Mouse (Mus musculus) heart, embryonic 14.5 days (tissue): ENCODE data around the gene Fcgr1. TPM values are rescaled to one million over a fixed set of nuclear protein-coding genes. Genes with fewer than 3 reads are reported as not detected.
"Not testable (repeated sequence)": the region's sequence is repeated elsewhere in the genome, so short reads cannot be mapped to it uniquely, and the experiment has no call there.

ENCODE experiments used
- ATAC-seq: fragments of 200-750 bp; cut with Nextera tagmentation; 2 replicates; pipeline ENCODE4 v1.8.0; 2017; ENCODE audit warnings: low read depth, moderate TSS enrichment; ENCODE audit not compliant: insufficient number of reproducible peaks, insufficient read depth, low FRiP score
- H3K27ac ChIP-seq, 2 experiments: fragments of 200-500 bp in 1 of 2; fragments of 300-500 bp in 1 of 2; sonication (generic) in 1 of 2; replicated peaks in 1 of 2; 2 replicates each; pipeline ENCODE4 v1.5.1; 2012 to 2014; ENCODE audit warnings: low read depth in 2 of 2, low read length in 2 of 2, control low read depth in 1 of 2, mild to moderate bottlenecking in 1 of 2, mixed read lengths in 1 of 2; ENCODE audit not compliant: control insufficient read depth in 1 of 2, insufficient read depth in 1 of 2
- H3K27me3 ChIP-seq: fragments of 300-500 bp; sonication (generic); 2 replicates; pipeline ENCODE4 v1.6.1; 2014; ENCODE audit warnings: mild to moderate bottlenecking, low read length, control low read depth; ENCODE audit not compliant: control insufficient read depth, insufficient read depth
- H3K36me3 ChIP-seq: fragments of 300-500 bp; sonication (generic); 2 replicates; pipeline ENCODE4 v1.6.1; 2014; ENCODE audit warnings: mild to moderate bottlenecking, control low read depth, low read length, mixed read lengths; ENCODE audit not compliant: control insufficient read depth, insufficient read depth
- H3K4me1 ChIP-seq, 2 experiments: fragments of 200-500 bp in 1 of 2; fragments of 300-500 bp in 1 of 2; sonication (generic) in 1 of 2; 2 replicates each; pipeline ENCODE4 v1.6.1; 2012 to 2014; ENCODE audit warnings: low read length in 2 of 2, control low read depth in 1 of 2, mixed read lengths in 1 of 2; ENCODE audit not compliant: control insufficient read depth in 2 of 2, insufficient read depth in 2 of 2
- H3K4me2 ChIP-seq: fragments of 300-500 bp; sonication (generic); 2 replicates; pipeline ENCODE4 v1.6.1; 2014; ENCODE audit warnings: mild to moderate bottlenecking, low read length
- H3K4me3 ChIP-seq, 2 experiments: fragments of 200-500 bp in 1 of 2; fragments of 300-500 bp in 1 of 2; sonication (generic) in 1 of 2; 2 replicates each; pipeline ENCODE4 v1.5.1; 2012 to 2014; ENCODE audit warnings: low read length in 2 of 2, mild to moderate bottlenecking in 2 of 2, control low read depth in 1 of 2, low read depth in 1 of 2, moderate library complexity in 1 of 2; ENCODE audit not compliant: control insufficient read depth in 1 of 2, insufficient read depth in 1 of 2
- H3K9ac ChIP-seq: fragments of 300-500 bp; sonication (generic); 2 replicates; pipeline ENCODE4 v1.6.1; 2014; ENCODE audit warnings: mild to moderate bottlenecking, low read length
- H3K9me3 ChIP-seq: fragments of 300-500 bp; sonication (generic); 2 replicates; pipeline ENCODE4 v1.6.1; 2016; ENCODE audit warnings: low read length, control low read depth; ENCODE audit not compliant: control insufficient read depth
- WGBS: fragments of 180-500 bp; shearing (Covaris S2); extraction: QIAGEN DNeasy Blood & Tissue Kit; methylation state at CpG from one replicate; pipeline ENCODE4 v1.1.7; 2014; 5-methylcytosine and 5-hydroxymethylcytosine counted together
- polyA plus RNA-seq: library from polyadenylated mRNA; unstranded; fragments of >200 nt; fragmentation: Nextera tagmentation; extraction: Ambion mirVana; gene quantifications from 2 replicates; pipeline ENCODE4 v1.2.1, GENCODE M21; 2014

Gene Fcgr1
- polyA plus RNA-seq, 1 experiment from 2014 or later: 2.1 TPM

- H3K4me3 ChIP-seq, H3K4me2 ChIP-seq, H3K36me3 ChIP-seq, ATAC-seq, H3K27ac ChIP-seq, H3K4me1 ChIP-seq, H3K9ac ChIP-seq, H3K9me3 ChIP-seq: not testable (repeated sequence)
- 47% methylated on average over 6 of the region's 6 CpGs for WGBS
- peaks cover 43% of the 10 kb centered on the region for H3K27me3 ChIP-seq
Measured at GRCm38 (mm10) chr3:96323806-96324205, 30.0 kb upstream of the Fcgr1 start.

- Histone ChIP-seq H3K27ac (no peak overlapping the region), H3K4me2 (no peak overlapping the region), H3K9ac (no peak overlapping the region), H3K4me1 (no peaks in the 10 kb centered on the region), H3K36me3 (no peaks in the 10 kb centered on the region), H3K27me3 (peaks cover 39% of the 10 kb centered on the region), H3K9me3 (no peaks in the 10 kb centered on the region), H3K4me3 (no peak overlapping the region)
- ATAC-seq: no peak
- WGBS: 18% methylated on average over 10 of the region's 10 CpGs
Measured at GRCm38 (mm10) chr3:96322609-96323008, 28.8 kb upstream of the Fcgr1 start.

- no peaks in the 10 kb centered on the region for H3K36me3 ChIP-seq
Measured at GRCm38 (mm10) chr3:96321891-96322290, 28.1 kb upstream of the Fcgr1 start.

GRCm38 (mm10) chr3:96320003-96320402 is 26.2 kb upstream of the Fcgr1 start:
- 91% methylated on average over 11 of the region's 13 CpGs for WGBS
- H3K9ac ChIP-seq, H3K4me2 ChIP-seq, H3K27ac ChIP-seq, H3K36me3 ChIP-seq, H3K9me3 ChIP-seq, H3K4me3 ChIP-seq, ATAC-seq, H3K4me1 ChIP-seq: not testable (repeated sequence)
- peaks cover 22% of the 10 kb centered on the region for H3K27me3 ChIP-seq

More at GRCm38 (mm10) chr3:96321891-96322290, 28.1 kb upstream of the Fcgr1 start:
- peaks cover 39% of the 10 kb centered on the region for H3K27me3 ChIP-seq
- no peaks in the 10 kb centered on the region for H3K9me3 ChIP-seq
- H3K4me3 ChIP-seq: no peak overlapping the region
- ATAC-seq: no peak
- H3K4me1 ChIP-seq: no peaks in the 10 kb centered on the region
- H3K9ac ChIP-seq: no peak overlapping the region
- no peak overlapping the region for H3K4me2 ChIP-seq
- WGBS: 10% methylated on average over 15 of the region's 15 CpGs
- no peak overlapping the region for H3K27ac ChIP-seq

GRCm38 (mm10) chr3:96312341-96313098 is 18.8 kb upstream of the Fcgr1 start:
- Histone ChIP-seq H3K9me3 (no peaks in the 10 kb centered on the region), H3K36me3 (no peaks in the 10 kb centered on the region), H3K9ac (no peak overlapping the region), H3K4me3 (no peak overlapping the region), H3K27me3 (no peaks in the 10 kb centered on the region), H3K4me1 (no peaks in the 10 kb centered on the region), H3K27ac (no peak overlapping the region), H3K4me2 (no peak overlapping the region)
- no peak for ATAC-seq
- 51% methylated on average over 8 of the region's 8 CpGs for WGBS

- Histone ChIP-seq H3K9me3 (no peaks in the 10 kb centered on the region), H3K9ac (no peak overlapping the region), H3K4me2 (no peak overlapping the region), H3K36me3 (no peaks in the 10 kb centered on the region), H3K27ac (no peak overlapping the region), H3K4me1 (no peaks in the 10 kb centered on the region), H3K27me3 (no peaks in the 10 kb centered on the region), H3K4me3 (no peak overlapping the region)
- 49% methylated on average over 3 of the region's 3 CpGs for WGBS
- no peak for ATAC-seq
Measured at GRCm38 (mm10) chr3:96309441-96309840, 15.7 kb upstream of the Fcgr1 start.

GRCm38 (mm10) chr3:96306506-96306905 is 12.7 kb upstream of the Fcgr1 start:
- no peak overlapping the region for H3K27ac ChIP-seq
- H3K9ac ChIP-seq: no peak overlapping the region
- H3K36me3 ChIP-seq: no peaks in the 10 kb centered on the region
- no peak for ATAC-seq
- H3K27me3 ChIP-seq: no peaks in the 10 kb centered on the region
- no peaks in the 10 kb centered on the region for H3K9me3 ChIP-seq
- no peaks in the 10 kb centered on the region for H3K4me1 ChIP-seq
- WGBS: 78% methylated on average over 9 of the region's 9 CpGs
- H3K4me2 ChIP-seq: no peak overlapping the region
- no peak overlapping the region for H3K4me3 ChIP-seq

- H3K9ac ChIP-seq: no peak overlapping the region
- no peak overlapping the region for H3K4me2 ChIP-seq
- H3K27ac ChIP-seq: no peak overlapping the region
- H3K4me1 ChIP-seq: no peaks in the 10 kb centered on the region
- no peaks in the 10 kb centered on the region for H3K27me3 ChIP-seq
- 80% methylated on average over 5 of the region's 5 CpGs for WGBS
- no peaks in the 10 kb centered on the region for H3K9me3 ChIP-seq
- no peak overlapping the region for H3K4me3 ChIP-seq
- no peaks in the 10 kb centered on the region for H3K36me3 ChIP-seq
- ATAC-seq: no peak
Measured at GRCm38 (mm10) chr3:96302076-96302475, 8.3 kb upstream of the Fcgr1 start.
